Mouse (Mus musculus): ENCODE measurements around the gene Timd2.

- TF ChIP-seq CTCF (IDR thresholded peaks at IDR 0.05; ENCODE audit: low read depth) = no peak
- TF ChIP-seq EP300 (optimal IDR thresholded peaks at IDR 0.05) = no peak
Observed at GRCm38 (mm10) chr11:46690136-46690535, 16.7 kb downstream of the Timd2 start.
